Mouse (Mus musculus) thymus, postnatal 36 days (tissue): ENCODE results near the gene Crb1.

Experiments used
- DNase-seq, 2 experiments: peaks; one replicate each; pipeline ENCODE4 v3.0.0; 2022; ENCODE audit warnings: mixed read lengths in 2 of 2

Gene Crb1

DNA sequence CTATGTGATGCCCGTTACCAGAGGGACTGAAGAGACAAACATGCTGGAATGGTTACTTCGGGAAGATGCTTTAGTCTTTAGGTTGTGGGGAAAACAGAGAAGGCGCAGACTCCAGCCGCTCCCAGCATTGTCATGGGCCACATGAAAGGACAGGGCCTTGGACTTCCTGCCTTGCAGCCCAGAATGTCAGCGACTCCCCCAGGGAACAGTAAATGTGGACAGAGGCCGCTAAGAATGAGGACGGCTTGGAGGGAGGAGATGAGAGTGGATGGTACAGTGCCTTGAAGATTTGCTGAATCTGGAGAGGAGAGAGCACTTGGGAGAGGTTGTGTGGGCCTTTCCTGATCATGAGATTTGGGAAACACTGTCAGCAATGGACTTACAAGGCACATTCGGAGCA, 161.6 kb downstream of the Crb1 start:
- no peak for DNase-seq

- DNase-seq: no peak
These were observed 166.4 kb downstream of the Crb1 start for GRCm38 (mm10) chr1:139210505-139210904.

GRCm38 (mm10) chr1:139209796-139210195, 167.1 kb downstream of the Crb1 start:
- DNase-seq: no peak

DNA sequence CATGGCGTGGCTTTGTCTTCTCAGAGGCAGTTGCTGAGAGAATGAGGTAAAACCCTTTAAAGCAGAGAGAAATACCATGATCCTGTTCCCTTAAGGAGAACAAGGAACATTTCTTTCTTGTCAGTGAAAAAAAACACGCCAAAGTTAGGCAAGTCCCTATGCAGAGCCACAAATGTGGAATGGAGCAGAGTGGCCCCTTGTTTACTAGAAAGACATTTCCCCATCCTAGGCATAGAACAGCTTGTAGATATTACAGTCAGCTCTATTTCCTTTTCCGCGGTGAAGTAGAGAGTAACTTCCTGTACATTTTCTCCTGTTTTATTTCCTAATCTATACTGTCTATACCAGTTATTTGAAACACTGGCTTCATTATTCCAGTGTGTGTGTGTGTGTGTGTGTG, 170.6 kb downstream of the Crb1 start:
- DNase-seq: no peak

GRCm38 (mm10) chr1:139203026-139203425, 173.9 kb downstream of the Crb1 start:
- DNase-seq: no peak

- no peak for DNase-seq
These were observed 182.4 kb downstream of the Crb1 start for GRCm38 (mm10) chr1:139194428-139195028.

DNA sequence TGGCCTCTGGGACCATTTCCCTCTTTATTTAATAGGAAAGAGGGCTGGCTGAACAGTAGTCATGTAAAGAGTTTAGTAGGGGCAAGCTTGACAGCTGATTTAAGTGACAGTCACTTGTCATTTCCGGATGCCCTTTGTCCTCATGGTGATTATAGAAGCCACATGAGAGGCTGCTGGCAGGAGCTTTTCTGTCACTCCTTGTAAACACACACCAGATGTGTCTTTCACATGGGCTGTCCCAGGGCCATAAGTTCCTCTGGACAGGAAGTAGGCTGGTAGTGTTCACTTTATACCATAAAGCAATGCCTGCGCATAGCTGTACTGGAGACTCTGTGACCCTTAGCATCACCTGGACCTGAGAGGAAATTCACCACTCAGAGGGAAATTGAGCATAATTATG, 182.9 kb downstream of the Crb1 start:
- DNase-seq: no peak

DNA sequence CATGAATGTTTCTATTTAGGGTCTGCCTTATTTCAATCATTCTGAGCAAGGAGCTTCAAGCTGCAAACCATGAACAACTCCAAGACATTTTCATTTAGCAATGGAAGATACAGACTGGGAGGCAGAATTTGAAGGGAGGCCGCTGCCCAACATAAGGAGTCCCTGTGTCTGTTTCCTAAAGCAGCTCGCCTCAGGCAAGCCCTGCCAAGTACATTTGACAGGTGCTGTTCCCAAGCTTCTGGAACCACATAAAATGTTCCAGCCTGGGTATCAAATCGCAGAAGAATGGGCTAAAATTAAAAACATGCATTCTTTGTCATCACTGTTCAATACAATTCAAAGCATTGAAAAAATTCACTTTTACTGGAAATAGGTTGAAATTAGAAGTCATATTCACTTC, 184.3 kb downstream of the Crb1 start:
- DNase-seq: no peak

DNA sequence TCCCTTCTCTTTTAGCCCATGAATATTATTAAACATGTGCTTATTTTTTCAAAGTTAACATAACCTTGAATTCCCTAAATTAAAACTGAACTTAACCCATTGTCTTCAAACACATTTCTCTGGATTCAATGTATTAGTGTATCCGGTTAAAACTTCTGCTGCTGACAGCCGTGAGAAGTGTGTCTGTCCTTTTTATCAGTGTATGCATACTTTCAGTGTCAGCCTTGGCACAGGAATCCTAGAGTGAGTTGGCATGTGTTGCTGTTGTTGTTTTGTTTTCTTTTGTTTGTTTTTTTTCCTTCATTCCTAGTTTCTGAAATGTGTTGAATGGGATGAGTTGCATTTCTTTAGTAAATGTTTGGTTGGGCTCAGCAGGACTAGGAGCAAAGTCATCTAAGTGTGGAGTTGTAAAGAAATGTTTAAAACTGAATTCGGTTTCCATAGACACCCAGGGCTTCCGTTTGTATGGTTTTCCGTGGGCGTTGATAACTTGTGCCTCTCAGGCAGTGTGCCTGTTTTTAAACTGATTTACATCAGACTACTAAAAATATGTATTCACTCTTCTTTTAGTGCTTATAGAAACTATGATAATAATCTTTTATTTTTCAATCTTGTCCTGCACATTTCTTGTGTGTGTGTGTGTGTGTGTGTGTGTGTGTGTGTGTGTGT, 196.3 kb downstream of the Crb1 start:
- peak; percentile 16 to 17 for DNase-seq

DNA sequence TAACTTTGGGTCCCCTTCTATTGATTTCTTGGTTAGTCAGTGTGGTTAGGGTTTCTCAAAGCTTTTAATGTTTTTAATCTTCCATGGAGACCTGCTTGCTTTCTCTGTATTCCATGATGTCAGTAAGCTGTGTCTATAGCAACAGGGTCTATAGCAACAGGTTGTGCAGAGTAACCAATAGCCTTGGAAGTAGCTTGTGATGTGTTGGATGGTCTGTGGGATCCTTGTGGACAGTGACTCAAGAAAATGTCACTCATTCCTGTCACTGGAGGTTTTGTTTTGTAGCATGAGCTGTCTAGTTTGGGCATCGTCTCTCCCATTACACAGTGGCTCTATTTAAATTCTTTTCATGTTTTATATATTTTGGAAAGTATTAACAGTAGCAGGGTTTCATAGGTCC, 197.2 kb downstream of the Crb1 start:
- no peak for DNase-seq

DNA sequence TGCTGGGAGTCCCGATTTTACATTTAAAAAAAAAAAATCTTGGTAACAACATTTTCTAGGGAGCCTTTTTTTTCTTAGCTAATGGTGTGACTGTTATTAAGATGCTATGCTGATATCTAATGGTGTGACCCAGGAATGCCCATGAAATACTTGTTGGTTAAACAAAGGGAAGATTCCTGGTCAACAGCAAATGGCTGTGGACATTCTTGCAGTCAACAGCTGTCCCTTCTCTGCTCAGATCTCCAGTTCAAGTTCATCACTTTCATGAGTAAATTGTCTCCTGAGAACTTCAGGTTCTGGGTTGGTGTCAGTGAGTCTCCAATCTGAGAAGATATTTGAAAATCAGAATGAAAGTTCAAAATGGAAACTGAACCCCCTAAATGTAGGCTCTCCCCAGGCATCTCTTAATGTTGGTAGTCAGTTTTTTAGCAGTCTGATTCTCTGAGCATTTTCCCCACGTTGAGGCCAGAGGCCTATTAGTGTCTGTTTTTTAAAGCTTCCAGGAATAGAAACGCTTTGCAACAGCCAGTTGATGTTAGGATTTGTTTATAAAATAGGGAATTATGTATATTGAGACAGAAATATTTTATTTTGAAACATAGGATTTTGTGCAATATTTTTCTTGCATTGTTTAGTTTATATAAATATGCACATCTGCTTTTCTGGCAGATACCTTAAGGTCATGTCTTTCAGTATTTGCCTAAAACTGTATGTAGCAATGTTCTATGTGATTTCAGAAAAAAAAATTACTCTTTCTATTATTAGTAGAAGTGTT, 202.7 kb downstream of the Crb1 start:
- DNase-seq: no peak

DNA sequence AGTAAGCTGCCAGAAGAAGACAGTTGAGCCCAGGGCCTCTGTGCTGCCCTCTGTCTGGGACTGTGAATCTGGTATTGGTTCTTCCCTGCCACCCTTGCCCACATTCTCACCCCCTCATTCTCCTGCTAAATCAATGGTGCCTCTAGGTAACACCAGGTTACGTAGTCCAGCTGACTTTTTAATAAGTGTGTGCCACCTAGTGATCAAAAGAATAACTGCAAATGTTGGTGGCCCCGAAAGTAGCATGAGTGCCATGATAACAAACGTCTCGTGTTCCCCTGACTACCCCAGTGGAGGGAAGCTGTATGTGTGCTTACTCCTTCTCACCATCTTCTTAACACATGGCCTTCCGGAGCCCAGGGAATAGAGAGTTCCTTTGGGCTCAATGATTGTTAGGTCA, 214.1 kb downstream of the Crb1 start:
- DNase-seq: no peak

- no peak for DNase-seq
These were observed 215.3 kb downstream of the Crb1 start for GRCm38 (mm10) chr1:139161619-139162018.

- DNase-seq: no peak
These were observed 220.5 kb downstream of the Crb1 start for GRCm38 (mm10) chr1:139156397-139156796.

DNA sequence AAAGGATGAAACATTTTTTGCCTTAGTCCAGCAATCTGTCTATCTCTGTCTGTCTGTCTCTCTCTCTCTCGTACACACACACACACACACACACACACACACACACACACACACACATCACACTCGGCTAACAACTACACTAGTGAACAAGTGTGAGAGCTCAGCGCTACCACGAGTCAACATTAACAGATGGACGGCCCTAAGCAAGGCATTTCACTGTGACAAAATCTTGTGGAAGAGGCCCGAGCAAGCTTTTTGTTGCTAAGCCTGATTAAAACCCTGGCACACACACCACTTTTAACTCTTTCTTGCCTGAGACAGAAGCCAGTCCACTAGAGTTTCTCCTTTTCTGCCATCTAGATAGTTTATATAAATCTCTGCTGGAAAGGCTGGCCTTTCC, 223.4 kb downstream of the Crb1 start:
- no peak for DNase-seq

- DNase-seq: no peak
These were observed 223.9 kb downstream of the Crb1 start for GRCm38 (mm10) chr1:139153006-139153405.
